Mouse (Mus musculus) mouse embryonic stem cell (cell line): ENCODE data around the gene Gm36079.
"Not testable (repeated sequence)": the region's sequence is repeated elsewhere in the genome, so short reads cannot be mapped to it uniquely, and the experiment has no call there.

ENCODE experiments used
- in situ Hi-C, 2 experiments: fragments of 300-500 bp; cut with MboI; formaldehyde crosslinking; loops; 1 replicate in 1 of 2; 3 replicates in 1 of 2; pipeline ENCODE4 v1.14.3; 2019 to 2020; ENCODE audit warnings: low sequenced_read_pairs in 2 of 2, low pct_unique_long_range_greater_than_20kb in 1 of 2, mixed read lengths in 1 of 2; ENCODE audit not compliant: unreplicated experiment in 1 of 2

The Gm36079 gene

DNA sequence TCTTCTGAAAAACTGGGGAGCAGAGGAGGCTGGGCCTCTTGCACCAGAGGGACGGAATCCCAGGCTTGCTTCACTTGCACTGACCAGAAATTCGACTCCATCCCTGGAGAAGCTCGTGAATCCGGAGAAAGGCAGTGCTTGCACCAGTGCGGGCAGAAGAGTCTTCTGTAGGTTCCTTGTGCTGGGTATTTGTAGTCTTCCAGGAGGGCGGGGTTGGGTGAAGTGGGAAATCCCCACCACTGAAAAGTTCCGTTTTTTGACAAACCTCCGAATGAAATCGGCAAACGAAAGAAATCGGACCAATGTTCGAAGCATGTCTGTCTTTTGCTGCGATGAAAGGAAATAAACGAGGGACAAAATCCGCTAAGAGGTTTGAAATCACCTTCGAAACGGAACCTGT is at the start of gene Gm36079:
Gene Gm36079 (minus strand): TSS at position 101 of the 400 bp plus-strand sequence.
- in situ Hi-C loops: not testable (repeated sequence)

DNA sequence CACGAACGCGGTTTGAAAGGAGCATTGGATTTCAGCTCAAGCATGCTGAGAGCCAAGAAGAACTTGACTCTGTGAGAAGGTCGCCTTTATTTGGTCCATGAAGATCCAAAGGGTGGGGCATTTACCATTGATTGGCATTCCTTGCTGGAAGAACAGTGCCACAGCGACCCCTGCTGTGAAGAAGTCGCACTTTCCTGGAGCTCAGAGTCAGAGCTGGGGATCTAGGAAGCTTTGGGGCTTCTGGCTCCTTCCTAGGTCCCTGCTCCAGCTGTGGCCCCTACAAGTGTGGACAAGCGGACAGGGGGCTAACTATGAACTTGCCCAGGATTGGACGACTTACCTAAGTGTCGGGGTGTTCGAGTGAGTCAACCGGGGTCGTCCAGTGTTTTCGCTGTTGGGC is 44.1 kb upstream of the Gm36079 start:
- in situ Hi-C loops: not testable (repeated sequence)

DNA sequence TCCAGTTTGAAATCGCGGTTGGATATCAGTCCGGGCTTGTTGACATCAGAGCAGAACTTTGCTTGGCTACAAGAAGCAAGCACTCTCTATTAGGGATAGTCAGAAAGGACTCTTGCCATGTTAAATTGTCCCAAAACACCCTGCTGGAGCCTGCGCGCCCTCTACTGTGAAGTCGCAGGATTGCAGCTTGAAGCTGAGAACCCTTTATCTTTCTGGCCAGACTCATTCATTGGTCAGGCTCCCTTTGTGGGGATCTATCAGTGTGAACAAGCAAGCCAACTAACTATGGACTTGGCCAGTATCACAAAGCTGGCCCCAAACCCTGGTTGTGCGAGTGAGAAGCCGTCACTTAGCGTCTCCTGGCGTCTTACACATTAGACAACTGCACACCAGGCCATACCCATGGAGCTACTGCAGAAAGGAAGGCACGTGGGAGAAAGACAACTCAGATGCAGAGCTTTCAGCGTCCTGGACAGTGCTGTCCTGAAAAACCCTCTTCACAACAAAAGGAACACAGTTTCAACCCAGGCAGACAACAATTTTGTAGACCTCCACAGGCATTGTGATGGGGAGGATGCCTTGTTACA is 43.3 kb upstream of the Gm36079 start:
- in situ Hi-C loops: not testable (repeated sequence)

DNA sequence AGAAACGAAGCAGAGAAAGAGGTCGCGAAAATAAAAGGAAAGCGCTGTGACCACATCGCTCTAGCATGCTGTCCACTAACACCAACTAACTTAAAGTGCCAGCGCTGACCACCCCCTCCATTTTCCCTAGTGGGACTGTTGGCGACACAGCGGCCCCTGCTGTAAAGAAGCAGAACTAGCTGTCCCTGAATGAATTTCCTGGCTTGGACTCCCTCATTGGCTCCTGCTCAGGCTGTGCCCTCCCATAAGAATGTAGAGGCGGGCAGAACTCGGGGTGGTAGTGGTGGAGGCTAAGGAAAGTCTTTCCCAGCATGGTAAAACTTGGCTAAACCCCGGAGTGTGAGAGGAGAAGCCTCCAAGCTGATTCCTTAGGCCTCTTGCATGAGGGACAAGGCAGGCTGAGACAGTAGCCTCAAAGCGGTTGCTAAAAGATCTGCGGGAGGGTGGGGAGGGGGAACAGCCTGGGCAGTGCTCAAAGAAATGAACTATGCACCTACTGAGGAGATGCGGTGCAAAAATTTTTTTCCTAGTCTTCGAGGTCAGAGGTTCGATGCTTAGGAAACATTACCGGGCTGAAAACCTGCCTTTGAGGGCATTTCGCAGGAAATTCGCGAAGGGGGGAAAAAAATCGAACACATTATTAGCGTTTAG is 36.8 kb upstream of the Gm36079 start:
- in situ Hi-C loops: not testable (repeated sequence)

DNA sequence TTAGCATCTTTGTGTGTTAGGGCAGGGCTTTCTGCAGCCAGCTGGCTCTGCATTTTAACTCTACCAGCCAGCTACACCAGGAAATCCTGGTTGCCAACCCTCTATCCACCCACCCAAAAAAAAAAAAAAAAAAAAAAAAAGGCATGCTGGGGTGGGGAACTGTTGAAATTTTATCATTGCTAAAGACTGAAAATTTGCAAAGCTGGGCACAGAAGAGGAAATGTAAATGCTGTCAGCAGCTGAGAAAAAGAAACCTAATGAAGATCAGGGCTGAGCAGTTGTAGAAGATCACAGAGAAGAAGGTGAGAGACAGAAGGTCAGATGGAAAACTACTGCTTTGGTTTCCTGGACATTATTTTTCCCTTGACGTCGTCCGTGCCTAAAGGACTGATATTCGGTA is 36.1 kb upstream of the Gm36079 start:
- in situ Hi-C loops: not testable (repeated sequence)

DNA sequence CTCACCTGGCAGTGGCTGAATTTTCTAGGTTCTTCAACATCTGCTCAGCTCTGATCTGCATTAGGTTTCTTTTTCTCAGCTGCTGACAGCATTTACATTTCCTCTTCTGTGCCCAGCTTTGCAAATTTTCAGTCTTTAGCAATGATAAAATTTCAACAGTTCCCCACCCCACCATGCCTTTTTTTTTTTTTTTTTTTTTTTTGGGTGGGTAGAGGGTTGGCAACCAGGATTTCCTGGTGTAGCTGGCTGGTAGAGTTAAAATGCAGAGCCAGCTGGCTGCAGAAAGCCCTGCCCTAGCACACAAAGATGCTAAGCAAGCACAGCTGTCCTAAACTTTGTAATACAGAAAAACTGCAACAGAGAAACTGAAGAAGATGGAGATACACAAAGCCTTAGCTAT is 25.3 kb upstream of the Gm36079 start, which contains the start of gene Gm21188:
Gene Gm21188 (minus strand): TSS at position 110 of the 400 bp plus-strand sequence.
- in situ Hi-C loops: not testable (repeated sequence)

DNA sequence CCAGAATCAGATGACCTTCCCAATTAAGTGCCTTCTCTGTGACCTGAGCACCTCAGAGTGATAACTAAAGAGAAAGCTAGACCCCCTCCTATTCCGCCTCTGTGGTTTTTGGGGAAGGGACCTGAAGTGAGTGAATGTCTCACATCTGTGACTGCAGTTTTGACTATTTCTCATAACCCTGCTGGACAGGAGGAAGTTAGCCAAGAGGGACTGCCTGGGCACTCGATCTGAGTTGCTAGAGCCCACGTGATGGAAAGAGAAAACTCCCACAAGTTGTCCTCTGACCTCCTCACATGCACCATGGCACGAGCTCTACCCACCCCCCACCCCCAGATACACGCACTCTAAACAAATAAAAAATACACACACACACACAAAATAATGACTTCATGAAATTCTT is 21.8 kb upstream of the Gm36079 start:
- in situ Hi-C loops: not testable (repeated sequence)

DNA sequence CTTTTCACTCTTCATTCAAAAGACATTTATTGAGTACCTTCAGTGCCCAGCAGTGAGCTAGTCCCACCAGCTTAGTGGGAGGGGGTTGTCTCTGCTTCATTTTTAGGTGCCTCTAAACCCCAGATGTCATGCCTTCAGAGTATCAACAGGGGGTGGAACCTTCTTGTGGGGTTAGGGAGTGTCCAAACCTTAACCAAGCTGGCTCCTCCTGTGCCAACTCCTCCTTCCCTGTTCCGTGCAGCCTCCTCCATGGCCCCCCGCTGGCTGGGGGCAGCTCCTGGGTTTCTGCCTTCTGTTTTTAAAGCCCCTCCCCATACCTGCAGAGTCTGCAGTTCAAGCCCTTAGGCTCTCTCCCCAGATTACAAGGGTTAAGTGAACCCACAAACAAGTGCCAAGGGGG is 21.4 kb upstream of the Gm36079 start:
- in situ Hi-C loops: not testable (repeated sequence)

DNA sequence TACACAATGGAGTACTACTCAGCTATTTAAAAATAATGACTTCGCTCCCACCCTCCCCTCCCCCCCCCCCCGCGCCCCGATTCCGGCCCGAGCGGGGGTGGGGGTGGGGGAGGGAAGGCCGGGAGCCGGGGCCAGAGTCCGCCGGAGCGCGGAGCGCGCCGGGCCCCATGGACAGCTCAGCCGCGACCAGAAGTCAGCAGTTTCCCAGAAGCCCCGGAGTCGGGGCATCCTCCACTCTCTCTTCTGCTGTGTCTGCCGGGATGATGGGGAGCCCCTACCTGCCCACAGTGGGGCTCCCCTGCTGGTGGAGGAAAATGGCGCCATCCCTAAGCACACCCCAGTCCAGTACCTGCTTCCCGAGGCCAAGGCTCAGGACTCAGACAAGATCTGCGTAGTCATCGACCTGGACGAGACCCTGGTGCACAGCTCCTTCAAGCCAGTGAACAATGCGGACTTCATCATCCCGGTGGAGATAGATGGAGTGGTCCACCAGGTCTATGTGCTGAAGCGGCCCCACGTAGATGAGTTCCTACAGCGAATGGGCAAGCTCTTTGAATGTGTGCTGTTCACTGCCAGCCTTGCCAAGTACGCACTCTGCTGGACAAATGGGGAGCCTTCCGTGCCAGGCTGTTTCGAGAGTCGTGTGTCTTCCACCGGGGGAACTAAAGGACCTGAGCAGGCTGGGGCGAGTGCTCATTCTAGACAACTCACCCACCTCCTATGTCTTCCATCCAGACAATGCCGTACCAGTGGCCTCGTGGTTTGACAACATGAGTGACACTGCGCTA is 19.8 kb upstream of the Gm36079 start:
- in situ Hi-C loops: not testable (repeated sequence)

DNA sequence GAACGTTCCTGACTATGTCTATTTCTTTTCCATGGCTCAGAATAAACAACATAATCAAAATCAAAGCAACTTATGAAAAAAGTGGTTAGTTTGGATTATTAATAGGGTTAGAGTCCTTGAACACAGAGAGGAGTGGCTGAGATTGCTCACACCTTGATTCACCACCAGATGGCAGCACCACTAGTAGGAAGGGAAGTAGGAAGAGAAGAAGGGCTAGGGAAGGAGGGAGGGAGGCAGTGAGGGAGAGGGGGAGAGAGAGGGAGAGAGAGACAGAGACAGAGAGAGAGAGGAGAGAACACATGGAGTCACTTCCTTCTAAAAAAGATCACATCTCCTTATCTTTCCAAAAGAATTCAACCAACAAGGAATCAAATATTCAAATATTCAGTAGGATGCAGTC is 14.3 kb upstream of the Gm36079 start:
- in situ Hi-C loops: not testable (repeated sequence)

DNA sequence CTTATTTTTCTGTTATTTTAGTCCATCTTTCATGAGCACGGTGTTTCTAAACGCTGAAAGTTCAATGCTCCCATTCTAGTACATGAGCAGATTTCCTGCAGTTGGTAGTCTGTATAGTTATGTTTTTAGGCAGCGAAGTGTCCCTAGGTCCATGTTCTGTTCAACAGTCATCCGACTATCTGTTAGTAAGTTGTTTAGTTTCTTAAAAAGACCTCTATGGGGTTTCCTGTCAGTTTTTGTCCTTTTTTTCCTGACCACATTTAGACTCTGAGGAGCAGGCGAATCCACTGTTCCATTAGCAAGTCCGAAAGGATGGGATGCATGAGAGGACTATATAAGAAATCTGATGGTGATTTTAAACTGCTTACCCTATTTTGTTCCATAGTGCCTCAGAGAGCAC is 11.1 kb upstream of the Gm36079 start:
- in situ Hi-C loops: not testable (repeated sequence)

DNA sequence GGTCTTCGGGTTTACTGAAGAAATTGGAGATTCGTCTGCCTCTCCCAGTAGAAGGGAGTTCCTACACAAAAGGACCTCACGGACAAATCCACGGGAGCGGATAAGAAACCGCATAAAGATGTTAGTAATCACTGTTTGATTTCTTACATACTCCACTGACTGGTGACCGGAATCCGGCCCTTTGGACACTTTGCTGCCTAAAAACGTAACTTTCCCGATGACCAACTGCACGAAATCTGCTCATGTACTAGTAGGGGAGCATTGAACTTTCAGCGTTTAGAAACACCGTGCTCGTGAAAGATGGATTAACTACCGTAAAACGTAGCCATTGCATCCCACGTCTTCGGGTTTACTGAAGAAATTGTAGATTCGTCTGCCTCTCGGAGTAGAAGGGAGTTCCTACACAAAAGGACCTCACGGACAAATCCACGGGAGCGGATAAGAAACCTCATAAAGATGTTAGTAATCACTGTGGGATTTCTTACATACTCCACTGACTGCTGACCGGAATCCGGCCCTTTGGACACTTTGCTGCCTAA is 9.8 kb upstream of the Gm36079 start:
- in situ Hi-C loops: not testable (repeated sequence)

DNA sequence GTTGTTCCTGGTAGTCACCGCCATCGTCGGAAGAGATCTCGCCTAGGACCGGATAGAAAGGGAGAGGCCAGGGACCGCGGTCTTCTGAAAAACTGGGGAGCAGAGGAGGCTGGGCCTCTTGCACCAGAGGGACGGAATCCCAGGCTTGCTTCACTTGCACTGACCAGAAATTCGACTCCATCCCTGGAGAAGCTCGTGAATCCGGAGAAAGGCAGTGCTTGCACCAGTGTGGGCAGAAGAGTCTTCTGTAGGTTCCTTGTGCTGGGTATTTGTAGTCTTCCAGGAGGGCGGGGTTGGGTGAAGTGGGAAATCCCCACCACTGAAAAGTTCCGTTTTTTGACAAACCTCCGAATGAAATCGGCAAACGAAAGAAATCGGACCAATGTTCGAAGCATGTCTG is 8.3 kb upstream of the Gm36079 start:
- in situ Hi-C loops: not testable (repeated sequence)

DNA sequence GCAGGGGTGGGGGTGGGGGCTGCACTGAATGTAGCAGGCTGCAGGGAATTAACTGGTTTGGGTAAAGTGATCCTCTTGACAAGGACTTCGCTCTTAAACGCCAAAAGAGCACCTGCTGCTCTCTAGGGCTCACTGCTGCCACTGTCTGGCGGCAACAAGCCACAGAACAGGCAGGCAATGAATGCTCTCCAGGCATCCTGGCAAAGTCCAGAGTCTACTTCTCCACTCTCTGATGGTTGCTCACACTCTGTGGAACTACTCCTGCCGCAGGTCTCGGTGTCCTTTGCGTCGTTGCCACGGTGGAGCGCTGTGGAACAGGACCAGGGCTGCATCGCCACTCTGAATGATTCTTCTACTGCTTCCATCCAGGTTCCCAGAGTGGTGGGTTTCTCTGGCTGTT is 7.8 kb upstream of the Gm36079 start:
- in situ Hi-C loops: not testable (repeated sequence)

DNA sequence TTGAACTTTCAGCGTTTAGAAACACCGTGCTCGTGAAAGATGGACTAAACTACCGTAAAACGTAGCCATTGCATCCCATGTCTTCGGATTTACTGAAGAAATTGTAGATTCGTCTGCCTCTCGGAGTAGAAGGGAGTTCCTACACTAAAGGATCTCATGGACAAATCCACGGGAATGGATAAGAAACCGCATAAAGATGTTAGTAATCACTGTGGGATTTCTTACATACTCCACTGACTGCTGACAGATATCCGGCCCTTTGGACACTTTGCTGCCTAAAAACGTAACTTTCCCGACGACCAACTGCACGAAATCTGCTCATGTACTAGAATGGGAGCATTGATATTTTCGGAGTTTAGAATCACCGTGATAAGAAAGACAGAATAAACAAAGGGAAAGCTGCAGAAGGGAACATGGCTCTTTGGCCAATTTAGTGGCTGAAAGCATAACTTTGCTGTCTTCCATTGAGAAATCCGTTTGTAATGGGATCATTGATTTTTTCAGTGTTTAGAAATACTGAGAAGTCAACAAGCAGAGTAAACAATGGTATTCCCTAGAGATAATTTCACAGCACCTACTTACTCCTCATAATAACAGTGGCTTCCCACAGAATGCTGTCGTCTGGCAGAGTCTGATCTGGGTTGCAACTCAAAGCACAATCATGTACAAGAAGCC is 6.8 kb upstream of the Gm36079 start:
- in situ Hi-C loops: not testable (repeated sequence)

DNA sequence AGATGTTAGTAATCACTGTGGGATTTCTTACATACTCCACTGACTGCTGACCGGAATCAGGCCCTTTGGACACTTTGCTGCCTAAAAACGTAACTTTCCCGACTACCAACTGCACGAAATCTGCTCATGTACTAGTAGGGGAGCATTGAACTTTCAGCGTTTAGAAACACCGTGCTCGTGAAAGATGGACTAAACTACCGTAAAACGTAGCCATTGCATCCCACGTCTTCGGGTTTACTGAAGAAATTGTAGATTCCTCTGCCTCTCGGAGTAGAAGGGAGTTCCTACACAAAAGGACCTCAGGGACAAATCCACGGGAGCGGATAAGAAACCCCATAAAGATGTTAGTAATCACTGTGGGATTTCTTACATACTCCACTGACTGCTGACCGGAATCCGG is 4.9 kb upstream of the Gm36079 start:
- in situ Hi-C loops: not testable (repeated sequence)

DNA sequence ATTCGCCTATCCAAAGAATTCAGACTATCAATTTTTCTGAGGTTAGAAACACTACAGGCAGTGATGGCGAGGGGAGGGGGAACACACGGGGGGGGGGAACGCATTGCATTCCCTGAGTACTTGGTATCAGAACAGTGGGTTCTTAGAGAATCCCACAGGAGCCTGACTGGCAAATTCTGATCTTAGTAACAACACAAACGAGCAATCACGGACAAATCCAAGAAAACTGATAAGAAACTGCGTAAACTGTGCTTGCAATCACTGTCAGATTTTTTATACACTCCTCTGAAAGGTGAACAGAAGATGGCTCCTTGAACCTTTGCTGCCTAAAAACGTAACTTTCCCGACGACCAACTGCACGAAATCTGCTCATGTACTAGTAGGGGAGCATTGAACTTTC is 557 bp upstream of the Gm36079 start:
- in situ Hi-C loops: not testable (repeated sequence)

DNA sequence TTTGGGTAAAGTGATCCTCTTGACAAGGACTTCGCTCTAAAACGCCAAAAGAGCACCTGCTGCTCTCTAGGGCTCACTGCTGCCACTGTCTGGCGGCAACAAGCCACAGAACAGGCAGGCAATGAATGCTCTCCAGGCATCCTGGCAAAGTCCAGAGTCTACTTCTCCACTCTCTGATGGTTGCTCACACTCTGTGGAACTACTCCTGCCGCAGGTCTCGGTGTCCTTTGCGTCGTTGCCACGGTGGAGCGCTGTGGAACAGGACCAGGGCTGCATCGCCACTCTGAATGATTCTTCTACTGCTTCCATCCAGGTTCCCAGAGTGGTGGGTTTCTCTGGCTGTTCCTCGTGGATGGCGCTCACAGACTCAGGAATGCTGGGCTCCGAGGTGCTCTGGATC is 438 bp downstream of the Gm36079 start:
- in situ Hi-C loops: not testable (repeated sequence)

DNA sequence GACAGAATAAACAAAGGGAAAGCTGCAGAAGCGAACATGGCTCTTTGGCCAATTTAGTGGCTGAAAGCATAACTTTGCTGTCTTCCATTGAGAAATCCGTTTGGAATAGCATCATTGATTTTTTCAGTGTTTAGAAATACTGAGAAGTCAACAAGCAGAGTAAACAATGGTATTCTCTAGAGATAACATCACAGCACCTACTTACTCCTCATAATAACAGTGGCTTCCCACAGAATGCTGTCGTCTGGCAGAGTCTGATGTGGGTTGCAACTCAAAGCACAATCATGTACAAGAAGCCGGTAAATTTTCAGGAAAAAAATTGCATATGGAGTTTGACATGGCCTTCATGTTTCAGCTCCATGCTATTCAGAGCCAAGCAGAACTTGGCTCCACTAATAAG is 1.2 kb downstream of the Gm36079 start:
- in situ Hi-C loops: not testable (repeated sequence)
